Comparison of ENCODE assay signal across 8 mouse cellular contexts in genomic region chr11:96317608-96318367, GRCm38 (mm10). TPM values are rescaled to one million over a fixed set of nuclear protein-coding genes. Genes with fewer than 3 reads are reported as not detected.
DNase-seq lines count a peak whose midpoint lies in the region; ATAC-seq and TF ChIP-seq lines count a peak whose summit lies in the region.

Gene Hoxb4 (plus strand): TSS chr11:96318267.

- no peak for DNase-seq in lung, adult 2 months
- DNase-seq in lung, postnatal 4 days = no peak
- no peak for DNase-seq in embryonic facial prominence, embryonic 10.5 days (ENCODE audit: low spot score)
- DNase-seq in natural killer cell, adult 2 months (ENCODE audit: low spot score in 2 of 2) = no peak
- DNase-seq in left cerebral cortex, adult 8-10 months (ENCODE audit: low spot score in 2 of 2) = no peak
- no peak for DNase-seq in ovary, postnatal 36 days (ENCODE audit: low spot score)

- no peaks in the 10 kb centered on the region for H3K9me3 ChIP-seq in embryonic facial prominence, embryonic 10.5 days
- H3K9me3 ChIP-seq in intestine, embryonic 16.5 days (ENCODE audit: control insufficient read depth, low read length) = no peaks in the 10 kb centered on the region
- H3K9me3 ChIP-seq in neural tube, embryonic 13.5 days = no peaks in the 10 kb centered on the region

- peak within 1 kb of the TSS; percentile 87 for H3K9ac ChIP-seq in intestine, embryonic 16.5 days (ENCODE audit: low read depth, low read length)
- peak within 1 kb of the TSS; percentile 100 for H3K9ac ChIP-seq in neural tube, embryonic 13.5 days

- H3K4me2 ChIP-seq in intestine, embryonic 16.5 days (ENCODE audit: low read depth, low read length) = peak within 1 kb of the TSS; percentile 79
- peak within 1 kb of the TSS; percentile 96 for H3K4me2 ChIP-seq in neural tube, embryonic 13.5 days

- peak within 1 kb of the TSS; percentile 86 for H3K4me3 ChIP-seq in lung, adult 2 months (replicated peaks; ENCODE audit: extremely low read depth, low read depth, low read length)
- H3K4me3 ChIP-seq in embryonic facial prominence, embryonic 10.5 days = peak within 1 kb of the TSS; percentile 54
- H3K4me3 ChIP-seq in intestine, embryonic 16.5 days (ENCODE audit: low read length) = peak within 1 kb of the TSS; percentile 69
- H3K4me3 ChIP-seq in neural tube, embryonic 13.5 days = peak within 1 kb of the TSS; percentile 99

- no peaks in the 10 kb centered on the region for H3K36me3 ChIP-seq in embryonic facial prominence, embryonic 10.5 days (replicated peaks)
- no peaks in the 10 kb centered on the region for H3K36me3 ChIP-seq in intestine, embryonic 16.5 days (ENCODE audit: control insufficient read depth, insufficient read depth, low read length)
- peaks cover 7% of the 10 kb centered on the region; the same call in 1 of the 2 replicates for H3K36me3 ChIP-seq in neural tube, embryonic 13.5 days

- 16% methylated on average over 28 of the region's 28 CpGs for WGBS in lung, adult 2 months
- WGBS in embryonic facial prominence, embryonic 10.5 days = 2% methylated on average over 28 of the region's 28 CpGs
- WGBS in intestine, embryonic 16.5 days = 11% methylated on average over 28 of the region's 28 CpGs
- WGBS in neural tube, embryonic 13.5 days = 1% methylated on average over 28 of the region's 28 CpGs

- no peak within 1 kb of the TSS; the same call in 1 of the 2 replicates for H3K27ac ChIP-seq in embryonic facial prominence, embryonic 10.5 days (replicated peaks)
- peak within 1 kb of the TSS; percentile 97 for H3K27ac ChIP-seq in intestine, embryonic 16.5 days (ENCODE audit: low read length)
- peak within 1 kb of the TSS; percentile 100 for H3K27ac ChIP-seq in neural tube, embryonic 13.5 days (replicated peaks)

- H3K27me3 ChIP-seq in embryonic facial prominence, embryonic 10.5 days (replicated peaks; ENCODE audit: low read depth, poor library complexity, severe bottlenecking) = peaks cover 100% of the 10 kb centered on the region
- H3K27me3 ChIP-seq in intestine, embryonic 16.5 days (replicated peaks; ENCODE audit: control insufficient read depth, insufficient read depth, low read length) = no peaks in the 10 kb centered on the region
- no peaks in the 10 kb centered on the region for H3K27me3 ChIP-seq in neural tube, embryonic 13.5 days

- no peak for TF ChIP-seq CTCF in lung, adult 2 months (IDR thresholded peaks at IDR 0.05; ENCODE audit: insufficient read depth, low read length)

- peaks cover 6% of the 10 kb centered on the region; the same call in 1 of the 2 replicates for H3K4me1 ChIP-seq in lung, adult 2 months (ENCODE audit: control insufficient read depth, insufficient read depth, low read length)
- H3K4me1 ChIP-seq in embryonic facial prominence, embryonic 10.5 days = peaks cover 11% of the 10 kb centered on the region
- peaks cover 16% of the 10 kb centered on the region; the same call in 1 of the 2 replicates for H3K4me1 ChIP-seq in intestine, embryonic 16.5 days (ENCODE audit: control insufficient read depth, insufficient read depth, low read length)
- H3K4me1 ChIP-seq in neural tube, embryonic 13.5 days (replicated peaks) = peaks cover 89% of the 10 kb centered on the region

- peak; percentile 15 for ATAC-seq in intestine, embryonic 16.5 days
- 0 out of 2 replicates have a peak, but pooled peaks have one; percentile 3 for ATAC-seq in neural tube, embryonic 13.5 days (ENCODE audit: low read depth)

- TF ChIP-seq POLR2A in lung, adult 2 months (IDR thresholded peaks at IDR 0.05; ENCODE audit: borderline replicate concordance, extremely low read depth, low read depth, low read length) = no peak

RNA-seq across cellular contexts. Expression of gene Hoxb4, which starts in this region (rescaled TPM):
- 9.9 and 12.5 TPM in 2 replicates for polyA plus RNA-seq in lung, adult 2 months (2012; rRNA removed)
- polyA plus RNA-seq in embryonic facial prominence, embryonic 10.5 days (2016; fragmentation: Nextera tagmentation; extraction: Ambion mirVana) = 0.09 and 0.23 TPM in 2 replicates
- 1.8 and 2.0 TPM in 2 replicates for polyA plus RNA-seq in intestine, embryonic 16.5 days (2015; fragmentation: Nextera tagmentation; extraction: Ambion mirVana)
- polyA plus RNA-seq in neural tube, embryonic 13.5 days (2015; fragmentation: Nextera tagmentation; extraction: Ambion mirVana) = 7.5 and 8.7 TPM in 2 replicates
- under 1 TPM in 1 of 4 experiments, not detected in 3; 0.11 TPM for total RNA-seq in left cerebral cortex, adult 8-10 months (2022)
